Mouse (Mus musculus) naive thymus-derived CD4-positive, alpha-beta T cell, adult 5 months (primary cell): Measurements from ENCODE around the gene Lingo4. TPM values are rescaled to one million over a fixed set of nuclear protein-coding genes. Genes with fewer than 3 reads are reported as not detected.

Experiments used
- polyA plus RNA-seq: library from polyadenylated mRNA; unstranded; fragments of 100-300 nt; shearing (Covaris generic); gene quantifications from one replicate; pipeline ENCODE4 v1.2.1, GENCODE M21; 2017

The Lingo4 gene
- 0.09 TPM for polyA plus RNA-seq

GRCm38 (mm10) chr3:94398217-94398616 lies at the start of gene Lingo4:
Gene Lingo4, plus strand, starts transcription at chr3:94398517.

DNA sequence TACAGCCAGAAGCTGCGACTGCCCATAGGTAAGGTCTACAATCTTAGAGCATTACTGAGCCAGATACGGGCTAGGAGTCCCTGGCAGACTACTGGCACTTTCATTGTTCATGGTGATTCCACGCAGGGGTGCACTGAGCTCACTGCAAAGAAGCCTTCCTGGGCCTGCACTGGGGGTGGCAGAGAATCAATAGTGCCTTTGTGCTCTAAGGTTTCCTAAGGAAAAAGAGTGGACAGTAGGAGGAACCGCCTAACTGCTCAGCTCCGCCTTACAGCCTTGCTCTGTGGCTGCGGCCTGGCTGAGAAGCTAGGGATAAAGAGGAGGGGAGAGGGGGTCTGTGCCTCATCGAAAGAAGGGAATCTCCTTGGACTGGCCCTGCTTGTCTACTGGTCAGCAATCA lies 36.2 kb upstream of the Lingo4 start, which contains the start of gene C2cd4d:
Gene C2cd4d (plus strand): TSS at position 301 of the 400 bp plus-strand sequence.

GRCm38 (mm10) chr3:94372641-94373040 lies 25.7 kb upstream of the Lingo4 start, which contains the start of gene Rorc:
Gene Rorc, plus strand, starts transcription at chr3:94372794.

GRCm38 (mm10) chr3:94413031-94413679 lies 14.8 kb downstream of the Lingo4 start, which contains the start of gene Tdrkh:
Gene Tdrkh, plus strand, starts transcription at chr3:94413273.

DNA sequence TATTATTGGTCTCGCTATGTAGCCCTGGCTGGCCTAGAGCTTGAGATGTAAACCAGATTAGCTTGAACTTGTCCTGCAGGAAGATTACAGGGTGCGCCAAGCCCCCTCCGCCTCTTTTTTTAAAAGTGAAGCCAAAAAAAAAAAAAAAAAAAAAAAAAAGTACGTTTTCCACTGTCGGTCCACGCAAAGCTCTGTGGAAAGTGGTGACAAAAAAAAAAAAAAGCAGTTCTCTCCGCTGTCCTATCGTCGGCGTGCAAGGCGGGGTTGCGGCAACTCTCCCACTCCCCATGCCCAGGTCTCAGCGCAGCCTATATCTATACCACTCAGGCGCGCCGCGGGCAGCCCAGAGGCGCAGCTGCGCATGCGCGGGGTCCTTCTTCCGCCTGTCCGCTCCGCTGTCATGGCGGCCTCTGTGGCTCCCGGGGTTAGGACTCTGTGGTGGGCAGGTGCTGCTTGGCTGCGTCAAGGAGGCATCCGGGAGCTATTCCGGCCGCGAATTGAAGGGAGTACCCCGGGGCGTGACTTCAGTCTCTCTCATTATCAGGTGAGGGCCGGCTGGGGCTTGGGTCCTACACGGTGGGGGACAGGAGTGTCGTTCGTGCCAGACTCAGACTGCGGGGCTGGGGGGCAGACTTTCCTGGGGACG lies 44.8 kb downstream of the Lingo4 start, which contains the start of gene Mrpl9:
Gene Mrpl9 (plus strand): TSS at position 368 of the 646 bp plus-strand sequence.

DNA sequence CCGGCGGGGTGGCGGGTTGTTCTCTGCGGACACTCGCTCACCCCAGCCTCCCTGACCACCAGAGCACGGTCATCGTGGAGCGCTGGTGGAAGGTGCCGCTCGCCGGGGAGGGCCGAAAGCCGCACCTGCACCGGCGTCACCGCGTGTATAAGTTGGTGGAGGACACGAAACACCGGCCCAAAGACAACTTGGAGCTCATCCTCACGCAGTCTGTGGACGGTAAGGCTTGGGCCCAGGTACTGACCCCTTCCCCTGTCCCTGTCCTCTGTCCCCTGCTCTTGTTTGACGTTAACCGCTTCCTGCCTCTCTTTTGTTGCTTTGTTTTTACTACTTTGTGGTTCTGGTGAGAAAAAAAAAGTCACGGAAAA lies 45.3 kb downstream of the Lingo4 start, which contains the start of gene Oaz3:
Gene Oaz3 (minus strand): TSS at position 319 of the 368 bp plus-strand sequence.

Other genes with a start within 250 kb of the Lingo4 start
- not detected for gene Gm10696, start 220.3 kb upstream of the Lingo4 start, polyA plus RNA-seq
- not detected for gene Gm5286, start 201.8 kb upstream of the Lingo4 start, polyA plus RNA-seq
- not detected for gene Gm4778, start 134.5 kb upstream of the Lingo4 start, polyA plus RNA-seq
- 7.0 TPM for gene Them4, start 88.4 kb upstream of the Lingo4 start, polyA plus RNA-seq
- gene Them5, start 56.4 kb upstream of the Lingo4 start, polyA plus RNA-seq: not detected
- gene C2cd4d, start 36.1 kb upstream of the Lingo4 start, polyA plus RNA-seq: not detected
- gene Rorc, start 25.7 kb upstream of the Lingo4 start, polyA plus RNA-seq: 0.35 TPM
- 5.1 TPM for gene Tdrkh, start 14.8 kb downstream of the Lingo4 start, polyA plus RNA-seq
- 113 TPM for gene Mrpl9, start 44.8 kb downstream of the Lingo4 start, polyA plus RNA-seq
- 2.5 TPM for gene Oaz3, start 45.4 kb downstream of the Lingo4 start, polyA plus RNA-seq
- 0.31 TPM for gene Celf3, start 79.8 kb downstream of the Lingo4 start, polyA plus RNA-seq
- not detected for gene Riiad1, start 81.8 kb downstream of the Lingo4 start, polyA plus RNA-seq
- 21.4 TPM for gene Snx27, start 184.2 kb downstream of the Lingo4 start, polyA plus RNA-seq
- not detected for gene Gm10972, start 244.6 kb downstream of the Lingo4 start, polyA plus RNA-seq